Mouse (Mus musculus) cerebellum, adult 18-20 months (tissue): ENCODE measurements at regions not wholly inside any gene's neighbourhood (a gene's known extent, or its start where the extent isn't known, plus 50 kb on each side); places are given as distances from the start of the nearest gene placed in this dataset.

Experiments used
- DNase-seq, 2 experiments: peaks; one replicate each; pipeline ENCODE4 v3.0.0; 2021

GRCm38 (mm10) chr6:84514623-84515022 lies 79.1 kb downstream of the Cyp26b1 start:
- no peak for DNase-seq

- no peak for DNase-seq
These were observed 85.1 kb downstream of the Cyp26b1 start for GRCm38 (mm10) chr6:84508598-84508997.

DNA sequence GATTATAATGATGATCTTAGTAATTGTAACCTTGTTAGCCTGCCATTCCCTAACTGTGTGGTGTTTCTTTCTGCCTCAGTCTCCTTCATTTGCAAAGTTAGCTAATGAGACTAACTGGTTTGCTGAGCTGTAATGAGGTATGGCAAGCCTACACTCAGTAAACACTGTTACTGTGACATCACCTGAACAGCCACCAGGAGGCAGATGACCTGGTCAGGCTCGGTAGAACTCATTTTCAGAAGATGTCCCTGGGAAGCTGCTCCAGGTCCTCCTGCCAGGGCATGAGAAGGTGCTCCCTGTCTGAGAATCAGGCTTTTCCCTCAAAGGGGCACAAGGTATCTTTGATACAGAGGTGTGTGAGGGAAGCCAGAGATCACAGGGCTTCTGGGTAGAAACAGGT lies 87.0 kb downstream of the Cyp26b1 start:
- peak in 1 of 2 experiments; percentile 3 for DNase-seq

DNA sequence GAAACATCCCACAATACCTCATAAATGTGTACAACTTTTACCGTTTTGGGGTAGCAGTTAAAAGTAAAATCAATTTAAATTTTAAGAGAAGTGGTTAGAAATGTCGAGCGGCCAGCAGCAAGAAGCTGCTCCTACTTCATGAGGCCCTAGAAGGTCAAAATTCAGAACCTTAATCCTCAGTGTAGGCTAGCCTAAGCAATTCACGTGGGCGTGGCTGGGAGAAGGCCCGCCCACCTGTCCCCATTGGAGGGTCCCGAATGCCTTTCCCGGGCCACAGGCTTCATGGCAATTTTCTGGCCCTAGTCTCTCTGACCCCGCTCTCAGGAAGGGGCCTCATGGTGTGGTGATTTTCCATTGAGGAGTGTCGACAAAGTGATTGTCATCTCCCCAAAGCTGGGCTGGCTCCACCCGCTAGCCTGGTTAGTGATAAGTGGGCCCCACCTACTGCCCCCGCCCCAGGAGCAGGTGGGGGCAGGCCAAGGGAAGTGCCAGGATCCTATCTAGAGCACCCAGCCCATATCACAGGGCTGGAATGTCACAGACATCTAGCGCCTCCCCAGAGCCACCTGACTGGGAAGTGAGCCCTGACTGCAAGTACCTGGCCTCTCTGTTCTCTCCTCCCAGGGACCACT lies 93.3 kb downstream of the Cyp26b1 start:
- DNase-seq: no peak

GRCm38 (mm10) chr6:84498076-84498475 lies 95.6 kb downstream of the Cyp26b1 start:
- no peak for DNase-seq

- no peak for DNase-seq
These were observed 100.0 kb downstream of the Cyp26b1 start for GRCm38 (mm10) chr6:84493676-84494075.

- DNase-seq: no peak
These were observed 100.5 kb downstream of the Cyp26b1 start for GRCm38 (mm10) chr6:84493169-84493568.

DNA sequence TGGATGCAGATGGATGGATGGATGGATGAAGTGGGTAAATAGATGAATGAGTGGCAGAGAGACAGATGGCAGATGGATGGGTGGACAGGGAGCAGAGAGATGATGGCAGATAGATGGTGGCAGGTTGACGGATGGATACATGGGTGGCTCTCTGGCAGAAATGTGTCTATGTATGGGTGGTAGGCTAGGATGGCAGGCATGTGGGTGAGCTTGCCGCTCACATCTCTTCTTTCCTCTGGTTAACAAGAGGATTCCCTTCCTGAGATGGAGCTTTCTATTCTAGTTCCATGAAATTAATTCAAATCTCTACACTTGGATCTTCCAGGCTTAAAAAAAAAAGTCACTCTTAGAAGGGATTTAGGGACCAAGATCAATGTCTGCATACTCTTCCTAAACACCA lies 101.1 kb downstream of the Cyp26b1 start:
- DNase-seq: no peak

DNA sequence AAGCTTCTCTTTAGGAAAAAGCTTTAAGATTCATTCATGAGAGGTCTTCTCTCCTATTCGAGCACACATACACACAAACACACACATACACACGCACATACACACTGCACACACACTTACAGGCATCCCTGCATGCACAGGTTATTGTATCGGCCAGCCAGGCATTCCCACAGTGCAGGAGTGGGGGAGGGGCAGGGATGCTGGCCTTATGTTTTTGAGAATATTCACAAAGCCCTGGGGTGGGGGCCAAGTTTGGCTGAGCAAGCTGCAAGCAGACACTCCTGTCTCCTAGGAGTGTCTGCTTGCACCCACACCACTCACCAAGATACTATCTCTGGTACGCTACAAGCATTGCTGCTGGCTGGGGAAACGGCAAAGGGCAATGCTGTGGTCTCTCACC lies 102.6 kb downstream of the Cyp26b1 start:
- no peak for DNase-seq

GRCm38 (mm10) chr6:84481205-84481604 lies 112.5 kb downstream of the Cyp26b1 start:
- DNase-seq: no peak

GRCm38 (mm10) chr6:84477072-84477471 lies 116.6 kb downstream of the Cyp26b1 start:
- DNase-seq: no peak

DNA sequence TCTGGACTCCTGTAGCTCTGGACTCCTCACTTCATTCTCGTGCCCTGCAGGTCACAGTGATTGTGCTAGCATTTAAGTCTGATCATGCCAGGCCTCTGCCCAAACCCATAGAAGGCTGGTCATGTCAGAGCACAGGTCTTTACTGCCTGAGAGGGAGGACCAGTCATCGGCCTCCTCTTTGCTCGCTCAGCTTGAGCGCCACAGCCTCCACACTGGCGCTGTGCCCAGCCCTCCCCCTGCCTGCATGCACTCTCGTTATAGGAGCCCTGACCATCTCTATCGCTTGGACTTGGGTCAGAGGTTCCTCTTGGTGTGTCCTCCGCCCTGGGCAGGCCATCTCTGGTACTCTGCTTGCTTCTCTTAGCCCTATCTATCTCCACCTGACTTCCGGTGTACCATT lies 117.2 kb downstream of the Cyp26b1 start:
- DNase-seq: no peak

GRCm38 (mm10) chr6:84474835-84475234 lies 118.9 kb downstream of the Cyp26b1 start:
- no peak for DNase-seq

GRCm38 (mm10) chr6:84473171-84473570 lies 120.5 kb downstream of the Cyp26b1 start:
- no peak for DNase-seq

DNA sequence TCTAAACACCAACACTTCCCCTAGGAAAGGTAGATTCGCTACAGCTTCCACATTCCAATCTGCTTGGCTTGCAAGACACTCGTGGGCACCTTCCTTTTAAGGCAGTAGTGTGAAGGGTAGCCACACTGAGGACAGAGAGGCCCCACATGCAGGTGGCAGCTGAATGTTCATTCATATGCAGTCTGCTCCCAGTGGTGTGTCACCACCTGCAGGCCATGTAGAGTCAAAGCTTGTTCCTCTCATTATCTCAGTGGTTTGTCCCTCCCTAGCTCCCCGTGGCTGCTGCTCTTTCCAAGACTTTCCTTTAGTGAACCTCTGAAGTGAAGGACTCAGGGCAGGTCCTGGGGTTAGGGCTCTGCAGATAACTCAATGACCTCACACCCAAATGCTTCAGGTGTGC lies 121.4 kb downstream of the Cyp26b1 start:
- DNase-seq: peak in 1 of 2 experiments; percentile 7

DNA sequence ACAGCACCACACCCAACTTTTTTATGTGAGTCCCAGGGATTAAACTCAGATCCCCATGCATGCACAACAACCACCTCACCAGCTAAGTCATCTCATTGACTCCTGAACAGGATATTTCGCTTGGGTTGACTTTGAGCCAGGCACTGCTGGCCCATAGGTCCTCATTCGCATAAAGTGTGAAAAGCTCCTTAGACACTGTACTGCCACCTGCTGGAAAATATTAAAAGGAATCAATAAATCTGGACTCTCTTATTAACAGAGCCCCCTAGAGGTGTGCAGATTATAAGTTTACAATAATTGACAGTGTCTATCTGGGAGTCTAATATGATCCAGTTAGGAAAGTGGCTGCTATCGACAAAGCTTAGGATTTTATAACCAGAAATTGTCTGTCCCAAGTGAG lies 126.4 kb downstream of the Cyp26b1 start:
- DNase-seq: no peak

DNA sequence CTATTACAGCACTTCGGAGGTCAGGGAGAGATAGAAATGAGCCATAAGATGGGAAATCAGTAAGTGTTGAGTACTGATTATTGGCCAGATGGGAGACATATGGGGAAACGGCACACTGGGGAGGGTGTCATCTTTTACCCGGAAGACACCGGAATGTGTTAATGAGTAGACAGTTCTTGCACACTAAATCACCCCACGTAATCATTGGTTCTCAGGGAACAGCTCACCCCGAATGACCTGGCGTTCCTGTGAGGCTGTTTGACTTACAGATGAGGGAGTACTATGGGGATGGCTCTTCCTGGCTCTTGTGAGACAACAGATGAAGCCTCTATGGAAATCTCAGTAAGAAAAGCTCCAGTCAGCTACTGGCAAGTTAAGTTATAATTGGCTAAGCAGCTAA lies 127.5 kb downstream of the Cyp26b1 start:
- DNase-seq: peak; percentile 2 to 13

DNA sequence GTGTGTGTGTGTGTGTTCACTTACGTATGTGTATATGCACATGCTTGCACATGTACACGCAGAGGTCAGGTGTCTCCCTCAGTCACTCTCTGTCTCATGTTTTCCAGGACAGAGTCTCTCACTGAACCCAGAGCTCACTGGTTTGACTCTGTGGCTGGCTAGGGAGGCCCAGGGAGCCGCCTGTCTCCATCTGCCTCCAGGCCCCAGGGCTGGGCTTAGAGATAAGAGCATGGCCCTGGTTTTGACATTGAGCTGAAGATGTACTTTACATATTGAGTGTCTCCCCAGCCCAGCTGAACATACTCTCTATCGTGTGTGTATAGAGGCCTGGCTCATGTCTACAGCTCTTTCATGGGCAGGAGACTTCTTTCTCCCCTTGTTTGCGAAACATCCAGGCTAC lies 128.1 kb downstream of the Cyp26b1 start:
- DNase-seq: no peak

- no peak for DNase-seq
These were observed 129.9 kb downstream of the Cyp26b1 start for GRCm38 (mm10) chr6:84463592-84464367.

- DNase-seq: no peak
These were observed 136.9 kb downstream of the Cyp26b1 start for GRCm38 (mm10) chr6:84456803-84457202.

- DNase-seq: no peak
These were observed 148.6 kb downstream of the Cyp26b1 start for GRCm38 (mm10) chr6:84445093-84445492.

DNA sequence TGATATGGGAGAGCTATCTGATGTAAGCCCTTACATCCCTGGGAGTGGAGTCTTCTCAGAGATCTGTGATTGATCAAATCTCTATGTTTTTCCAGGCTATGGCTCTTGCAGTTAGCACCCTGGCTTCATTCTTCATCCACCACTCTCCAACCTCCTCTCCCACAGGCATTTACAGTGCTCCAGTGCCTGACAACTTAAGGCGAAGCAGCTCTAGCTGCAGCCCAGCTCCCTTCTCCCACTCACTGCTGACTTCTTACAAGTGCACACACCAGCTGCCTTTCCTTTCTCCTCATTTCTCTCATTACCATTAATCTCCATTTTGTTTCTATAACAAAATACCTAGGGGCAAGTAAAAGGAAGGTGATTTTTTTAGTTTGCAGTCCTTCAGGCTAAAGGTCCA lies 151.0 kb downstream of the Cyp26b1 start:
- no peak for DNase-seq

DNA sequence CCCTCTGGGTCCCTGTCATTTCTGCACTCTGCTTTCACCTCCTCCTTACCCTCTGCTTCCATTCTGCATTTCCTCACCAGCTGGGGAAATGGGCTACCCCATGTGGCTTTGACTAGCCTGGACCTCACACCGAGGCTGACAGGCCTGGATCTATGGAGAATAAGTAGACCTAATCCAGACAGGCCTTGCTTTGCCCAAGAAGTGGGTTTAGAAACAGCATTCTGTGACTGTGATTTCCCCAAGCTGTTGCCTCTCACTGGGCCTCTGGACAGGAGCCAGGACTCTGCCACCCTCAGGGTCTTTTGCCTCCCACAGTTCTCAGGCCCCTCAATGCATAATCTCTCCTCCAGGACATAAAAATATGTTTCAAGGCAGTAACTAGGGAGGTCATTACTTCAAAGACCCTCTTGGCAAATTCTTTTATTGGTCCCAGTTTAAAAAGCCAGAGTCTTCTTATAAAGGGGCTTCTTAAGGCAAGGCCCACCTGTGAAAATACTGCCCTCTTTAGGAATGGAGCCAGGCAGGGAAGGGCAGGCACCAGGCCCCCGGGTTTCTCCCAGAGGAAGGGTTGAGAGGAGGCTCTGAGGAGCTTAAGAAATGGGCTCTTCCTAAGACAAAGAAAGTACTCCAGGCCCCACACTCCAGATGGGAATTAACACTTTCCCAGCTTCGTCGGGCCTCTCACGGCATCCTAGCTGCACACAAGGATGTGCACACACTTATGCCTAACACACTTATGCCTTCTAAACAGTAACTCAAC lies 151.8 kb downstream of the Cyp26b1 start:
- DNase-seq: no peak

DNA sequence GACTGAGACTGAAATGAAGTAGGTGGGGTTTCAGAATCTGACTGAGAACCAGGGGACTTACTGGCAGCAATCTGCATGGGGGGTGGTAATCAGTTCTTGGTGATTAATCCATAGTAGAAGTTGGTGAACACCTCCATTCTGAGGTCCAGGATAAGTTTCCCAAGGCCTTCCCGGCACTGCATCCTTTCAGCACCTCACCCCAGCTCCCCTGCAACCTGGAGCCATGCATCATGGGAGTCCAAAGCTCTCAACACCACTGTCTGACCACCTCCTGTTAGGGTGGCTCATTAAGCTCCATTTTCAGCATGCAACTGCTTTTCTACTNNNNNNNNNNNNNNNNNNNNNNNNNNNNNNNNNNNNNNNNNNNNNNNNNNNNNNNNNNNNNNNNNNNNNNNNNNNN lies 157.0 kb downstream of the Cyp26b1 start:
- DNase-seq: no peak
